Mouse (Mus musculus) erythroblast, embryonic 14.5 days (primary cell): Measurements from ENCODE around the gene Gm10840. TPM values are rescaled to one million over a fixed set of nuclear protein-coding genes. Genes with fewer than 3 reads are reported as not detected.

ENCODE experiments used
- H3K27me3 ChIP-seq: 2 replicates; pipeline ENCODE4 v1.6.1; 2012; ENCODE audit warnings: inconsistent platforms; ENCODE audit not compliant: control insufficient read depth
- H3K36me3 ChIP-seq: 2 replicates; pipeline ENCODE4 v1.6.1; 2012; ENCODE audit warnings: mild to moderate bottlenecking, inconsistent platforms; ENCODE audit not compliant: control insufficient read depth
- H3K4me1 ChIP-seq: 2 replicates; pipeline ENCODE4 v1.6.1; 2012; ENCODE audit warnings: inconsistent platforms; ENCODE audit not compliant: control insufficient read depth
- H3K4me3 ChIP-seq: replicated peaks from 2 replicates; pipeline ENCODE3; 2012; ENCODE audit warnings: moderate library complexity, mild to moderate bottlenecking, inconsistent platforms
- H3K9me3 ChIP-seq: 2 replicates; pipeline ENCODE4 v1.6.1; 2012; ENCODE audit warnings: low read length, inconsistent platforms, mixed read lengths; ENCODE audit not compliant: control insufficient read depth
- GATA1 ChIP-seq: IDR thresholded peaks from 2 replicates; pipeline ENCODE4 v1.6.1; 2012; ENCODE audit warnings: low read length, inconsistent platforms, mixed read lengths
- TAL1 ChIP-seq: IDR thresholded peaks from 3 replicates; pipeline ENCODE4 v1.6.1; 2012; ENCODE audit warnings: low read length, inconsistent platforms, mixed read lengths
- polyA plus RNA-seq: library from polyadenylated mRNA; stranded (reverse); fragments of >175 nt; gene quantifications from 2 replicates; pipeline ENCODE4 v1.2.3, GENCODE M21; 2012

Gene Gm10840
- polyA plus RNA-seq, 1 experiment: not detected

GRCm38 (mm10) chr11:106174372-106174771, 13.7 kb downstream of the Gm10840 start:
- TF ChIP-seq TAL1 (no peak), GATA1 (no peak)
- no peaks in the 10 kb centered on the region for H3K27me3 ChIP-seq
- peaks cover 6% of the 10 kb centered on the region for H3K36me3 ChIP-seq
- H3K4me1 ChIP-seq: peaks cover 40% of the 10 kb centered on the region
- no peak overlapping the region for H3K4me3 ChIP-seq
- H3K9me3 ChIP-seq: no peaks in the 10 kb centered on the region

- no peaks in the 10 kb centered on the region for H3K9me3 ChIP-seq
- TF ChIP-seq TAL1 (no peak), GATA1 (no peak)
- H3K27me3 ChIP-seq: no peaks in the 10 kb centered on the region
- H3K4me1 ChIP-seq: peaks cover 45% of the 10 kb centered on the region
- H3K36me3 ChIP-seq: peaks cover 3% of the 10 kb centered on the region
- H3K4me3 ChIP-seq: no peak overlapping the region
Observed at GRCm38 (mm10) chr11:106175081-106175480, 14.4 kb downstream of the Gm10840 start.

- TF ChIP-seq GATA1 (no peak), TAL1 (no peak)
- Histone ChIP-seq H3K36me3 (peaks cover 4% of the 10 kb centered on the region; the same call in 1 of the 2 replicates), H3K27me3 (no peaks in the 10 kb centered on the region), H3K9me3 (no peaks in the 10 kb centered on the region), H3K4me3 (no peak overlapping the region), H3K4me1 (peaks cover 47% of the 10 kb centered on the region)
Observed at GRCm38 (mm10) chr11:106176372-106176771, 15.7 kb downstream of the Gm10840 start.

DNA sequence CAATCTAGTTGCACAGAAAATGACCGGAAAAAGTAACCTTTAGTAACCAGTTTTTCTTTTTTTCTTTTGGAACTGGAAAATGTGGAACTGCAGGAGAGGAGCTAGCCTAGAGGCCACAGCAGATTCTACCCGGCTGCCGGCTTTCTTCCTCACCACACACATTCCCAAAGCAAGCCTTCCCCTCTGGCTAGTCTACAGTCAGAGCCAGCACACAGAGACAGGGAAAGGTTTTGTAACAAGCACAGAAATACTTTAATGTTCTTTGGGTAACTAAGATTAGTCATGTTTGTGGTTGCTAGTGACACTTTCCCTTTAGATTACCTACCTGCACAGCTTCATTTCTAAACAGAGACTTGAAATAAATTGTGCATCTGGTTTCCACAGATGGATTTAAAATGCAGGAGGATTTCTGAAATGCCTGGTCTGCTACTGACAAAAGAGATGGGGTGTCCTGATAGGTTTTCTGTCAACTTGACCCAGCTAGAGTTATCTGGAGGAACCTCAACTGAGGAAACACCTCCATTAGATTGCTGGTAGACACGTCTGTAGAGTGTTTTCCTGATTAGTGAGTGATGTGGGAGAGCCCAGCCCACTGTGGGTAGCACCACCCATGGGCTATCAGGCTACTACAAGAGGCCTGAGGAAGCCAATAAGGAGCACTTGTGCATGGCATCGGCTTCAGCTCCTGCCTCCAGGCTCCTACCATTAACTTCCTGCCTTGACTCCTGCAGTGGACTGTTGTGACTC, 17.6 kb downstream of the Gm10840 start:
- Histone ChIP-seq H3K4me1 (peaks cover 44% of the 10 kb centered on the region), H3K27me3 (no peaks in the 10 kb centered on the region), H3K4me3 (no peak overlapping the region), H3K9me3 (no peaks in the 10 kb centered on the region), H3K36me3 (peaks cover 7% of the 10 kb centered on the region; the same call in 1 of the 2 replicates)
- TF ChIP-seq GATA1 (no peak), TAL1 (no peak)

- Histone ChIP-seq H3K27me3 (no peaks in the 10 kb centered on the region), H3K4me1 (peaks cover 43% of the 10 kb centered on the region), H3K9me3 (no peaks in the 10 kb centered on the region), H3K4me3 (no peak overlapping the region), H3K36me3 (peaks cover 7% of the 10 kb centered on the region; the same call in 1 of the 2 replicates)
- no peak for TF ChIP-seq GATA1
- TF ChIP-seq TAL1: no peak
Observed at GRCm38 (mm10) chr11:106179711-106180448, 19.2 kb downstream of the Gm10840 start.

DNA sequence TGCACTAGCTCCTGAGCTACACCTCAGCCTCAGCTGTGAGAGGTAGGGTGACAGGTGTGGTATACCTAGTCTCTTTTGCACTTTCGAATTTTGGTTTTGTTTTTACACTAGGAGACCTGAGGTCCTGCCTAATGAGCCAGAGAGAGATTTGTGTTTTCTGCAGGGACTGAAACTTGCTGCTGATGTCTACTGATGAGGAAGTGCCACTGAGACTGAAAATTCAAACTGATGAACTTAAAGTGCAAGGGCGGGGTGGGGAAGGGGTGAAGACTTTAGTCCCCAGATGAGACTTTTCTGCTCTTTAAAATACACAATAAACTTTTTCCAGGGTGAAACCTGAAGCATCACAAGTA, 19.8 kb downstream of the Gm10840 start:
- Histone ChIP-seq H3K36me3 (peaks cover 10% of the 10 kb centered on the region), H3K27me3 (no peaks in the 10 kb centered on the region), H3K9me3 (no peaks in the 10 kb centered on the region)

GRCm38 (mm10) chr11:106187326-106187725, 26.7 kb downstream of the Gm10840 start:
- Histone ChIP-seq H3K4me3 (no peak overlapping the region), H3K27me3 (no peaks in the 10 kb centered on the region), H3K4me1 (peaks cover 15% of the 10 kb centered on the region), H3K36me3 (peaks cover 6% of the 10 kb centered on the region), H3K9me3 (no peaks in the 10 kb centered on the region)
- no peak for TF ChIP-seq TAL1
- TF ChIP-seq GATA1: no peak

More for the DNA sequence above, 19.8 kb downstream of the Gm10840 start:
- Histone ChIP-seq H3K4me1 (peaks cover 38% of the 10 kb centered on the region), H3K4me3 (no peak overlapping the region)
- TF ChIP-seq GATA1 (no peak), TAL1 (no peak)

DNA sequence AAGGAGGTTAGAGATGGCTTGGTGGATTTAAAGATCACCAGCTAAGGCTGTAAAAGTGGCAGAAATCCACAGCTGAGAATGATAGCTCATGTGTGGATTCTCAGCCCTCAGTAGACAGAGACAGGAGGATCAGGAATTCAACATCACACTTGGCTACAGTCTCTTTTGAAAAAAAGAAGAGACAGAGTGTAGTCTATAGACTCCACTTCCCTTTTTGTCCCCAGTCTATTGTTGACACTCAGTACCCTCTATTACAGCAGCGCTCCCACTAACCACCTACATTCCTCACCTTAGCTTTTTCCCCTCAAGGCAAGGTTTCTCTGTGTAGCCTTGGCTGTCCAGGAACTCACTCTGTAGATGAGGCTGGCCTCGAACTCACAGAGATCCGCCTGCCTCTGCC, 31.1 kb downstream of the Gm10840 start:
- H3K4me1 ChIP-seq: peaks cover 41% of the 10 kb centered on the region
- H3K9me3 ChIP-seq: no peaks in the 10 kb centered on the region
- H3K4me3 ChIP-seq: no peak overlapping the region
- TF ChIP-seq GATA1 (no peak), TAL1 (no peak)
- H3K36me3 ChIP-seq: peaks cover 7% of the 10 kb centered on the region
- H3K27me3 ChIP-seq: no peaks in the 10 kb centered on the region

GRCm38 (mm10) chr11:106192241-106192640, 31.6 kb downstream of the Gm10840 start:
- H3K9me3 ChIP-seq: no peaks in the 10 kb centered on the region
- peaks cover 41% of the 10 kb centered on the region for H3K4me1 ChIP-seq
- peaks cover 12% of the 10 kb centered on the region for H3K36me3 ChIP-seq
- H3K27me3 ChIP-seq: no peaks in the 10 kb centered on the region
- peak overlapping the region; percentile 84 for H3K4me3 ChIP-seq
- TF ChIP-seq TAL1: no peak
- TF ChIP-seq GATA1: no peak
